Mouse (Mus musculus) naive thymus-derived CD4-positive, alpha-beta T cell, adult 2 months (primary cell): ENCODE results near the gene Pcnp.
"Not testable (repeated sequence)": the region's sequence is repeated elsewhere in the genome, so short reads cannot be mapped to it uniquely, and the experiment has no call there.

Experiments used
- DNase-seq: peaks from one replicate; pipeline ENCODE4 v3.0.0-alpha.2; 2011; ENCODE audit warnings: low read depth

Gene Pcnp

GRCm38 (mm10) chr16:55966212-55966871 is 63.2 kb downstream of the Pcnp start, which contains the start of gene Rpl24:
Gene Rpl24, plus strand, starts transcription at chr16:55966275.
- DNase-seq, result peak; percentile 93

- DNase-seq, result peak; percentile 61
Measured at GRCm38 (mm10) chr16:55964126-55964949, 65.2 kb downstream of the Pcnp start.

- DNase-seq, result not testable (repeated sequence)
Measured at GRCm38 (mm10) chr16:55963068-55963467, 66.5 kb downstream of the Pcnp start.
